ENCODE assay signal across 20 mouse cellular contexts in genomic region chr3:86109099-86109498, GRCm38 (mm10). TPM values are rescaled to one million over a fixed set of nuclear protein-coding genes. Genes with fewer than 3 reads are reported as not detected.
DNase-seq lines count a peak whose midpoint lies in the region; ATAC-seq and TF ChIP-seq lines count a peak whose summit lies in the region.
"Had no signal": no experiment of that assay in that cellular context is flagged by ENCODE, and none has a peak within 500 bp of the region (broad histone marks: within the 10 kb centered on the region; RNA-seq: fewer than 3 reads in every experiment).

No protein-coding gene starts in this region.

- no peak for TF ChIP-seq EP300 in liver, postnatal 0 days (IDR thresholded peaks at IDR 0.05; ENCODE audit: low read depth)

- H3K9me3 ChIP-seq in embryonic facial prominence, embryonic 10.5 days: no peaks in the 10 kb centered on the region
- no peaks in the 10 kb centered on the region for H3K9me3 ChIP-seq in liver, postnatal 0 days (ENCODE audit: low read length)
- H3K9me3 ChIP-seq: forebrain, embryonic 10.5 days; heart, embryonic 13.5 days; midbrain, embryonic 12.5 days; neural tube, embryonic 15.5 days had no signal

- ATAC-seq in liver, postnatal 0 days: no peak
- ATAC-seq: hindbrain, postnatal 0 days had no signal

- peaks cover 4% of the 10 kb centered on the region; the same call in 1 of the 2 replicates for H3K36me3 ChIP-seq in embryonic facial prominence, embryonic 10.5 days (replicated peaks)
- H3K36me3 ChIP-seq in liver, postnatal 0 days (replicated peaks; ENCODE audit: insufficient read depth, low read length): 0 out of 2 replicates have a peak, but pooled peaks cover 3% of the 10 kb centered on the region
- H3K36me3 ChIP-seq: forebrain, embryonic 10.5 days; midbrain, embryonic 12.5 days had no signal

- peak overlapping the region; percentile 39 for H3K4me2 ChIP-seq in liver, postnatal 0 days (ENCODE audit: low read depth, low read length)
- H3K4me2 ChIP-seq: midbrain, embryonic 12.5 days; neural tube, embryonic 15.5 days had no signal

- peaks cover 10% of the 10 kb centered on the region for H3K4me1 ChIP-seq in embryonic facial prominence, embryonic 10.5 days
- H3K4me1 ChIP-seq in liver, postnatal 0 days (ENCODE audit: insufficient read depth): peaks cover 11% of the 10 kb centered on the region

- H3K4me3 ChIP-seq in embryonic facial prominence, embryonic 10.5 days: no peak overlapping the region
- H3K4me3 ChIP-seq in liver, postnatal 0 days (ENCODE audit: low read depth, low read length): no peak overlapping the region
- H3K4me3 ChIP-seq: forebrain, embryonic 10.5 days; heart, embryonic 13.5 days; midbrain, embryonic 12.5 days; myocyte; neural tube, embryonic 15.5 days had no signal

- no peak overlapping the region for H3K9ac ChIP-seq in liver, postnatal 0 days (replicated peaks)
- H3K9ac ChIP-seq: heart, embryonic 13.5 days; midbrain, embryonic 12.5 days; neural tube, embryonic 15.5 days had no signal

- no peak for TF ChIP-seq CTCF in liver, postnatal 0 days (IDR thresholded peaks at IDR 0.05; ENCODE audit: low read depth)

- peak; percentile 79 for DNase-seq in heart, adult 11 months
- DNase-seq in heart, adult 9 months (ENCODE audit: low spot score in 2 of 2): no peak
- DNase-seq in right cerebral cortex, postnatal 10 days (ENCODE audit: low spot score in 2 of 2): peak; percentile 51 to 70
- no peak for DNase-seq in right cerebral cortex, adult 18-20 months
- DNase-seq in embryonic facial prominence, embryonic 10.5 days (ENCODE audit: low spot score): no peak
- no peak for DNase-seq in liver, postnatal 0 days
- DNase-seq in B cell, adult 2 months: no peak
- DNase-seq: adrenal gland, postnatal 10 days; cerebellum, adult 18-20 months; gastrocnemius, postnatal 36 days; kidney, adult 18-20 months; kidney, postnatal 10 days; thymus, postnatal 25 days had no signal

- 91% methylated on average over 7 of the region's 7 CpGs for WGBS in embryonic facial prominence, embryonic 10.5 days
- WGBS in liver, postnatal 0 days (ENCODE audit: insufficient replicate concordance): 70% methylated on average over 7 of the region's 7 CpGs

- H3K27me3 ChIP-seq in embryonic facial prominence, embryonic 10.5 days (replicated peaks; ENCODE audit: low read depth, poor library complexity, severe bottlenecking): no peaks in the 10 kb centered on the region
- H3K27me3 ChIP-seq in liver, postnatal 0 days (ENCODE audit: insufficient read depth, low read length): no peaks in the 10 kb centered on the region
- H3K27me3 ChIP-seq: heart, embryonic 13.5 days; midbrain, embryonic 12.5 days; neural tube, embryonic 15.5 days had no signal

- 0 out of 2 replicates have a peak overlapping the region, but pooled peaks have one; percentile 16 for H3K27ac ChIP-seq in embryonic facial prominence, embryonic 10.5 days (replicated peaks)
- H3K27ac ChIP-seq in liver, postnatal 0 days (ENCODE audit: low read depth): peak overlapping the region; percentile 66
- H3K27ac ChIP-seq: forebrain, embryonic 10.5 days; heart, embryonic 13.5 days; hindbrain, postnatal 0 days; midbrain, embryonic 12.5 days; neural tube, embryonic 15.5 days; stomach, postnatal 0 days had no signal

RNA-seq across cellular contexts. Expression of gene Rps3a1, which starts 33.4 kb away (rescaled TPM):
- polyA plus RNA-seq in embryonic facial prominence, embryonic 10.5 days (2016; fragmentation: Nextera tagmentation; extraction: Ambion mirVana): 1,198 and 1,219 TPM in 2 replicates
- 751 and 788 TPM in 2 replicates for polyA plus RNA-seq in liver, postnatal 0 days (2015; fragmentation: Nextera tagmentation; extraction: Ambion mirVana)

Comparison
In these comparisons a context has a peak if more than half of its experiments do, and no peak if none do; other contexts are left out.
1. DNase-seq: peak in heart, adult 11 months (single experiment) and right cerebral cortex, postnatal 10 days (2 of 2); none in heart, adult 9 months (0 of 2), right cerebral cortex, adult 18-20 months (single experiment), embryonic facial prominence, embryonic 10.5 days (single experiment), liver, postnatal 0 days (single experiment) and B cell, adult 2 months (0 of 2).